Mouse (Mus musculus) heart, embryonic 12.5 days (tissue): ENCODE measurements at regions not wholly inside any gene's neighbourhood (a gene's known extent, or its start where the extent isn't known, plus 50 kb on each side); places are given as distances from the start of the nearest gene placed in this dataset.
A peak's percentile ranks its signal among the peaks of the same experiment; 100 is the strongest.

Experiments
- ATAC-seq: fragments of 200-750 bp; cut with Nextera tagmentation; 2 replicates; pipeline ENCODE4 v1.8.0; 2017; ENCODE audit warnings: moderate TSS enrichment, moderate library complexity; ENCODE audit not compliant: insufficient number of reproducible peaks, low FRiP score
- H3K27ac ChIP-seq: fragments of 300-500 bp; sonication (generic); 2 replicates; pipeline ENCODE4 v1.5.1; 2016; ENCODE audit warnings: mild to moderate bottlenecking, moderate library complexity; ENCODE audit not compliant: poor library complexity, severe bottlenecking
- H3K27me3 ChIP-seq: fragments of 300-500 bp; sonication (generic); replicated peaks from 2 replicates; pipeline ENCODE4 v1.6.1; 2016; ENCODE audit warnings: mild to moderate bottlenecking, moderate library complexity
- H3K36me3 ChIP-seq: fragments of 300-500 bp; sonication (generic); 2 replicates; pipeline ENCODE4 v1.6.1; 2016; ENCODE audit warnings: mild to moderate bottlenecking, moderate library complexity
- H3K4me1 ChIP-seq: fragments of 300-500 bp; sonication (generic); replicated peaks from 2 replicates; pipeline ENCODE4 v1.6.1; 2016; ENCODE audit warnings: mild to moderate bottlenecking
- H3K4me2 ChIP-seq: fragments of 300-500 bp; sonication (generic); 2 replicates; pipeline ENCODE4 v1.6.1; 2016; ENCODE audit warnings: mild to moderate bottlenecking, moderate library complexity
- H3K4me3 ChIP-seq: fragments of 300-500 bp; sonication (generic); 2 replicates; pipeline ENCODE4 v1.5.1; 2016; ENCODE audit warnings: mild to moderate bottlenecking
- H3K9ac ChIP-seq: fragments of 300-500 bp; sonication (generic); 2 replicates; pipeline ENCODE4 v1.6.1; 2016; ENCODE audit warnings: mild to moderate bottlenecking, moderate library complexity
- H3K9me3 ChIP-seq: fragments of 300-500 bp; sonication (generic); replicated peaks from 2 replicates; pipeline ENCODE4 v1.6.1; 2016; ENCODE audit warnings: mild to moderate bottlenecking, moderate library complexity
- WGBS: fragments of 180-500 bp; shearing (Covaris S2); methylation state at CpG from one replicate; pipeline ENCODE4 v1.1.7; 2016; 5-methylcytosine and 5-hydroxymethylcytosine counted together

- no peak for ATAC-seq
- Histone ChIP-seq H3K9ac (no peak overlapping the region), H3K36me3 (no peaks in the 10 kb centered on the region), H3K4me2 (no peak overlapping the region), H3K9me3 (no peaks in the 10 kb centered on the region), H3K27me3 (peaks cover 5% of the 10 kb centered on the region; the same call in 1 of the 2 replicates), H3K4me3 (no peak overlapping the region), H3K27ac (no peak overlapping the region), H3K4me1 (peaks cover 3% of the 10 kb centered on the region; the same call in 1 of the 2 replicates)
- WGBS: 55% methylated on average over 22 of the region's 22 CpGs
Measured at GRCm38 (mm10) chr7:145015463-145016085, 75.8 kb upstream of the Ccnd1 start.

GRCm38 (mm10) chr7:145010757-145011156 lies 71.0 kb upstream of the Ccnd1 start:
- Histone ChIP-seq H3K36me3 (no peaks in the 10 kb centered on the region), H3K9me3 (no peaks in the 10 kb centered on the region), H3K27me3 (no peaks in the 10 kb centered on the region), H3K9ac (no peak overlapping the region), H3K4me3 (no peak overlapping the region), H3K4me2 (no peak overlapping the region), H3K27ac (no peak overlapping the region), H3K4me1 (peaks cover under 1% of the 10 kb centered on the region; the same call in 1 of the 2 replicates)
- 64% methylated on average over 4 of the region's 4 CpGs for WGBS
- no peak for ATAC-seq

GRCm38 (mm10) chr7:145010004-145010403 lies 70.3 kb upstream of the Ccnd1 start:
- ATAC-seq: no peak
- 56% methylated on average over 3 of the region's 3 CpGs for WGBS
- H3K27me3 ChIP-seq: no peaks in the 10 kb centered on the region
- no peak overlapping the region for H3K4me2 ChIP-seq
- no peak overlapping the region for H3K9ac ChIP-seq
- no peaks in the 10 kb centered on the region for H3K4me1 ChIP-seq
- no peaks in the 10 kb centered on the region for H3K36me3 ChIP-seq
- H3K4me3 ChIP-seq: no peak overlapping the region
- no peak overlapping the region for H3K27ac ChIP-seq
- H3K9me3 ChIP-seq: no peaks in the 10 kb centered on the region

- Histone ChIP-seq H3K4me3 (no peak overlapping the region), H3K9me3 (no peaks in the 10 kb centered on the region), H3K27ac (no peak overlapping the region), H3K4me2 (no peak overlapping the region), H3K9ac (no peak overlapping the region), H3K36me3 (no peaks in the 10 kb centered on the region), H3K27me3 (no peaks in the 10 kb centered on the region), H3K4me1 (no peaks in the 10 kb centered on the region)
- ATAC-seq: no peak
- 66% methylated on average over 7 of the region's 7 CpGs for WGBS
Measured at GRCm38 (mm10) chr7:145008662-145009333, 69.1 kb upstream of the Ccnd1 start.

- Histone ChIP-seq H3K4me1 (0 out of 2 replicates have a peak, but pooled peaks cover under 1% of the 10 kb centered on the region), H3K27ac (no peak overlapping the region), H3K4me2 (no peak overlapping the region), H3K4me3 (no peak overlapping the region), H3K9me3 (no peaks in the 10 kb centered on the region), H3K27me3 (no peaks in the 10 kb centered on the region), H3K36me3 (no peaks in the 10 kb centered on the region), H3K9ac (no peak overlapping the region)
- no peak for ATAC-seq
- WGBS: 81% methylated on average over 2 of the region's 2 CpGs
Measured at GRCm38 (mm10) chr7:145007216-145007615, 67.5 kb upstream of the Ccnd1 start.

- 35% methylated on average over 4 of the region's 4 CpGs for WGBS
- H3K4me3 ChIP-seq: no peak overlapping the region
- H3K4me2 ChIP-seq: no peak overlapping the region
- H3K9me3 ChIP-seq: no peaks in the 10 kb centered on the region
- peaks cover 33% of the 10 kb centered on the region for H3K4me1 ChIP-seq
- ATAC-seq: 0 out of 2 replicates have a peak, but pooled peaks have one; percentile 12
- H3K36me3 ChIP-seq: no peaks in the 10 kb centered on the region
- no peaks in the 10 kb centered on the region for H3K27me3 ChIP-seq
- H3K27ac ChIP-seq: no peak overlapping the region
- no peak overlapping the region for H3K9ac ChIP-seq
Measured at GRCm38 (mm10) chr7:145001503-145002084, 61.9 kb upstream of the Ccnd1 start.

- no peak for ATAC-seq
- peaks cover 40% of the 10 kb centered on the region for H3K4me1 ChIP-seq
- H3K27ac ChIP-seq: no peak overlapping the region
- no peak overlapping the region for H3K4me3 ChIP-seq
- no peaks in the 10 kb centered on the region for H3K9me3 ChIP-seq
- H3K4me2 ChIP-seq: no peak overlapping the region
- H3K27me3 ChIP-seq: no peaks in the 10 kb centered on the region
- no peaks in the 10 kb centered on the region for H3K36me3 ChIP-seq
- 42% methylated on average over 3 of the region's 3 CpGs for WGBS
- no peak overlapping the region for H3K9ac ChIP-seq
Measured at GRCm38 (mm10) chr7:144999741-145000140, 60.0 kb upstream of the Ccnd1 start.

- H3K9me3 ChIP-seq: no peaks in the 10 kb centered on the region
- no peak overlapping the region for H3K9ac ChIP-seq
- H3K4me2 ChIP-seq: no peak overlapping the region
- WGBS: 40% methylated on average over 3 of the region's 3 CpGs
- H3K27ac ChIP-seq: no peak overlapping the region
- no peak for ATAC-seq
- peaks cover 36% of the 10 kb centered on the region for H3K4me1 ChIP-seq
- no peaks in the 10 kb centered on the region for H3K36me3 ChIP-seq
- H3K4me3 ChIP-seq: no peak overlapping the region
- H3K27me3 ChIP-seq: no peaks in the 10 kb centered on the region
Measured at GRCm38 (mm10) chr7:144996847-144997246, 57.1 kb upstream of the Ccnd1 start.

- H3K4me3 ChIP-seq: no peak overlapping the region
Measured at GRCm38 (mm10) chr7:144994229-144994628, 54.5 kb upstream of the Ccnd1 start.

GRCm38 (mm10) chr7:144993566-144993965 lies 53.8 kb upstream of the Ccnd1 start:
- Histone ChIP-seq H3K27ac (no peak overlapping the region), H3K4me2 (no peak overlapping the region), H3K4me1 (peaks cover 13% of the 10 kb centered on the region), H3K9ac (no peak overlapping the region), H3K36me3 (no peaks in the 10 kb centered on the region), H3K27me3 (no peaks in the 10 kb centered on the region), H3K4me3 (no peak overlapping the region), H3K9me3 (no peaks in the 10 kb centered on the region)
- 68% methylated on average over 4 of the region's 4 CpGs for WGBS
- ATAC-seq: no peak

More at GRCm38 (mm10) chr7:144994229-144994628, 54.5 kb upstream of the Ccnd1 start:
- Histone ChIP-seq H3K9me3 (no peaks in the 10 kb centered on the region), H3K9ac (no peak overlapping the region), H3K36me3 (no peaks in the 10 kb centered on the region), H3K27ac (no peak overlapping the region), H3K4me1 (peaks cover 13% of the 10 kb centered on the region), H3K27me3 (no peaks in the 10 kb centered on the region), H3K4me2 (no peak overlapping the region)
- WGBS: 60% methylated on average over 4 of the region's 4 CpGs
- no peak for ATAC-seq

GRCm38 (mm10) chr7:144991760-144992159 lies 52.0 kb upstream of the Ccnd1 start:
- ATAC-seq: no peak
- Histone ChIP-seq H3K27me3 (no peaks in the 10 kb centered on the region), H3K4me2 (no peak overlapping the region), H3K9ac (no peak overlapping the region), H3K4me1 (peaks cover 9% of the 10 kb centered on the region), H3K27ac (no peak overlapping the region), H3K9me3 (no peaks in the 10 kb centered on the region), H3K36me3 (no peaks in the 10 kb centered on the region), H3K4me3 (no peak overlapping the region)
- WGBS: 82% methylated on average over 1 of the region's 1 CpGs
